Mouse (Mus musculus) cerebellum, adult 18-20 months (tissue): Measurements from ENCODE around the gene Pde5a.

Experiments used
- DNase-seq, 2 experiments: peaks; one replicate each; pipeline ENCODE4 v3.0.0; 2021

Pde5a gene

DNA sequence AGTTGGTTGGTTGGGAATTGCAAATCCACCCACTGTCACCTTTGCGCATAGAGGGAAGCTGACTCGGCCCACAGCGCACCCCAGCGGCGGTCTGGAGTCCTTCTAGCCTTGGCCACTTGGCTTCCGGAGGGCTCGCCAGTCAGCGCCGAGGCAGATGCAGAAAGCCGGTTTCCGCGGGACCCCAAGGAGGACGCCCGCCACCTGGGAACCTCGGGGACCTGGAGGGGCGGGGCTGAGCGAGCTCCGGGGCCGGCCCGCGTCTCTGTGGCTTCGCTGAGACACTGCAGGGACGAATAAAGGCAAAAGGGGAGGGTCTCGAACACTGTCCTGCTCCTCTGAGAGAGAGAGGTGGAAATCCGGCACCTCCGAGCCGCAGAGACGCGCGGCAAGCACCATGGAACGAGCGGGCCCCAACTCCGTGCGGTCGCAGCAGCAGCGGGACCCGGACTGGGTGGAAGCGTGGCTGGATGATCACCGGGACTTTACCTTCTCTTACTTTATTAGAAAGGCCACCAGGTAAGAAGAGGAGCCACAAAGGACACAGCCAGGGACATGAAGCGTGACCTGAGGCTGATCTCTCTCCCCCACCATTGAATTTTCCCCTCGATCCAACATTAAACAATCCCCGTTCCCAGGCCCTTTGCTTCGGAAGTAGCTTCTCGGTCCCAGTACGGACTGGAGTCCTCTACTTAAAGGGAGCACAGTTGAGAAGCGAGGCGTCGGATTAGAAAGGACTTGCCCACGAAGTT, at the start of gene Pde5a:
Gene Pde5a, plus strand, starts transcription at position 96 of the 749 bp plus-strand sequence.
- DNase-seq: peak; percentile 23 to 35

DNA sequence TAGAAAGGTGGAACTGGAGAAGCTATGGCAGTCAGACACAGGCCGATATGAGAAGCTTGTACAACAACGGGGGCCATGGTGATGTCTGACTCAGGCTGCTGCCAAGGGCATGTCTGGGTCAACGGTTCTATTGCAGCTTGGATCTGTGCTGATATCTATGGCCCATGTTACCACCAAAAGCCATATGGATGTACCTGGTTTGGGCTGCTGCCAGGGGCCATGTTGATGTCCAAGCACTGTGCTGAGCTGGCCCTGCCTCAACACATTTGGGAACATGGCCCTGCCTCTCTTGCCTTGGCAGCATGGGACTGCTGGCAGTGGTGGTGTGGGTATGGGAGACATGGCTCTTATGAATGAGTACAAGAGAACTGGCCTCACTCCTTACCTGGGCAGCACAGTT, 47.9 kb upstream of the Pde5a start:
- peak in 1 of 2 experiments; percentile 2 for DNase-seq

DNA sequence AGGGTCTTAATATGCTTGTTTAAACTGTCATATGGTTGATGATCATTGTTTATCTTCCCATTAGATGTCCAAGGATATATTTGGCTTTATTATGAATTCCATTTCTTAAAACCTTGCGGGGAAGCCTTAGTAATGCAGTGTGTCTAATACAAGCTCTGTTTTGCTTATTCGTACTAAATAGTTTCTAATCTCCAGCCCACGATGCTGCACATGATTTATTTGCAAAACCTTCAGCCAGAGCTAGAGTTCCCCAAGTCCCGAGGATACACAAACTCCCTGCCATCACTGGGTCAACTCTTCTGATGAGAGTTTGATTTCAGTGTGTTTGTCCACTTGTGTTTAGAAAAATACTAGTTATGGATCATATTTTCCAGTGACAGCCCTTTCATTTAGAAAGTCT, 46.4 kb upstream of the Pde5a start:
- DNase-seq: no peak

DNA sequence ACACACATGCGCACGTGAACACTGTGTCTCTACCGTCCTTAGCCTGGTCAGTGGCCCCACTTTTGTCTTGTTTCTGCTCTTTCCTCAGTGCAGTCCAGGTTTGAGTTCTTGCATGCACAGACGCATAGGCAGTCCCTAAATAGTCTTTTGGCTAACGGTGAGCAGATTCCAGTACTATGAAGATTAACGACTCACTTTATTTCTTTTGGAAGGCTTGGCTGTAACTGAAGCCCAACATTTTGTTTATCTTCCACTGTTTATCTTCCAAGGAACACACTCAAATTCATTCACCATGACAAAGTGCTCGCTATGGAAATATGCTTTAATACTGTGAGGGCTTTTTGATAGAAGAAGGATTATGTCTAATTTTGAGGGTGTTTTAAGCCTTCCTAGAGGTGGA, 43.9 kb upstream of the Pde5a start:
- DNase-seq: no peak

DNA sequence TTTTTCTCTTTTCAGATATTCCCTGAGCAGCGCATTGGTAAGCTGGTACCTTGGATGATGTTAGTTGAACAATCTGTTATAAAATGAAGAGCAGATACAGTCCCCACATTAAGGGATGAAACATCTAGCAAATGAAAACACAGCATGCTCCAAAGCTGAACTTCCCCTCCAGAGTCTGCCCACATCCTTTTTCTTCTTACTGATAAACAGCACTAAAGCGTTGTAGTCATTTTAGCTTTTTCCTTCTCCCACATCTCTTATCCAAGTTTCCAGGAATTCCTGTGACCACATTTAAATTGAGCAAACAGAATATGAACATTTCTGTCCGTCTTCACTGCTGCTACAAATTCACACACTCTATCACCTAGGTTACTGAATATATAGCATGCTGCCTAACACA, 35.7 kb upstream of the Pde5a start:
- DNase-seq: no peak

DNA sequence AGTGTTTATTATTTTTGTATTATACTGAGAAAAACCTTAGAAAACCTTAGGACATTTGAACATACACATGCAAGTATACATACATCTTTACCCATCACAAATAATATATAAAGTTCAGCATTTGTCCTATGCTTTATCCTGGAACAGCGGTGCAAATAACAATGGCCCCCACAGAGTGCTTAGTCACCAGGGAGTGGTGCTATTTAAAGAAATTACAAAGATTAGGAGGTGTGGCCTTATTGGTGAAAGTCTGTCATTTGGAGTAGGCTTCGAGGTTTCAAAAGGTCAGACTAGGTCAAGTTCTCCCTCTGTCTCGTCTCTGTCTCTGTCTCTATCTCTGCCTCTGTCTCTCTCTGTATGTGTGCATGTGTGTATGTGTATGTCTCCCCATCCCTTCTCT, 32.9 kb upstream of the Pde5a start:
- DNase-seq: no peak

DNA sequence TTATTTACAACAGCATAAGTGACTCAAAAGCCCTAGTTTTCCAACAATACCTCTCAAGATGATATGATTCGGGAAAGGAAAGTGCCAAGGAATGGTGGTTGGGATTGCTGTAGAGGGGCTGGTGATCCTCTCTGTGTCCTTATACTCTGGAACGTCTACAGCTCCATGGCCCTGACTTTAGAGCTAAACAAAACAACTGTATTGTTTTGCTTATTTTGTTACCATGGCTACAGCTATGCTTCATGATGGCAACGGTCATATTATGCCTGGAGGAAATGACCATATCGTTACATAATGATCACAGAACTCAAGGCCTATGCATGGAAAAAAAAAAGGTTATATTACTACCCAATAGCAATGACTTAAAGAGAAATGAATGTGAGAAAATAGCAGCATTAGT, 32.1 kb upstream of the Pde5a start:
- no peak for DNase-seq

DNA sequence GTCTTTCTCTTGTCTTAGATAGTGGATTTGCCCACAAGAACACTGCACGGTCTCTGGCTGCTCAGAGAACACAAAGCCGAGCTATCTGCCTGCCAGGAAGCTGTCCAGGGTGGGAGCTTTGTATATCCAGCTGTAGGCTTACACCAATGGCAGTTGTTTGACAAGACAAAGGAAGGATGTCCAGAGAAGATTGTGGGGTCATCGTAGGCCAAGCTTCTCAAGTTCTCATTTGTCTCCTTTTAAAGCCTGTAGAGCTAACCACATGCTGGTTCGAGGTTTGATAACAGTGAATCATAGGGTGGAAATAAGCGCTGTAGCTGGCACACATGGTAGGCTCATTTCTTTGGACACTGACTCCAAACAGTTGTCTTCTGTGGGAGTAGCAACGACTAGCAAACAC, 24.5 kb upstream of the Pde5a start:
- DNase-seq: no peak

DNA sequence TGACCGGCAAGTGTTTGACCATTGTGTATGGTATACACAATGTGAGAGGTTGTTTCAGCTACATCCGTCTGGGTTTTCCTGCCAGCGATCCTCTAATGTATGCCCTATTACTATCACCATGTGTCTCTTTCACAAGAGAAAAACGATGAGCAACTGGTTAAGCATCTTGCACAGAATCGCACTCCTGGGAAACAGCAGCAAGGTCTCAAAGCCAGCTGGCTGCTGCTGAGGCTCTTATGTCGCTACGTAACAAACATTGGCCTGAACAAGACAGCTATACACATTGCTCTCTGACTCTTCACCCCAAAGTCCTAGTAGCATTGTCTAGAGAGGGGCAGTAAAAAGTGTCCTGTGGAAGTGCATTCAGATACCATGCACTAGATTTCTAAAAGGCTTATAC, 23.5 kb upstream of the Pde5a start:
- DNase-seq: no peak

DNA sequence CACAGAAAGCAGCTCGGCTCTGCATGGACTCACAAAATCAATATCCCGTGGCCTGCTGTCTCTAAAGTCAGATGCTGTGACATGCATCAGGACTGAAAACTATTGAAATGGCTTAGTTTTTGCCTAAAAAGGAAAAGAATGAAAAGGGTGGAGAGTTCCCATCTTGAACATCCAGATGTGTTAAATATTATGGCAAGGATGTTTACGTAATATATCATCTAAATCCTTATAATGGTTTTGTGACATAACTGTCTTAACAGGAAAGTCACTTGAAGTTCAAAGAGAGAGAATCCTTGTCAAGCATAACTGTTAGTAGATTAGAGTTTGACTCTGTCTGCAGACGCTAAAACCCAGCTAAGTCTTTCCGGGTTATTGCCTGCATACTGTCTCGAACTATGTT, 20.3 kb upstream of the Pde5a start:
- no peak for DNase-seq

DNA sequence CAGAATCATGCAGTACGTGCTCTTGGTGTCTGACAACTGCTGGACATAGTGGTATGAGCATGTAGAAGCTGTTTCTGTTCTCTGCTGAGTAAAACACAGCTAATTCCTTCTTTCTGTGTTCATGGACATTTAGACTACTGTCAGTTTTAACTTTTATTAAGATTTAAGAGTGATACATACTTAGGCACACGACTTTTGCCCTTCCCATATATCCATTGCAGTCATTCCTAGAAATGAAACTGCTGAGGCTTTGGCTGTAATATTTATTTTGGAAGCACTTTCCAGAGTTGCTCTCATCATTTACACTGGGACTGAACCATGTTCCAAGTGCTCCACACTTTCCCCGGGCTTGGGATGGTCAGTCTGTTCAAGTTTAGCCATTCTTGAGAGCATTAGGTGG, 18.6 kb upstream of the Pde5a start:
- no peak for DNase-seq

DNA sequence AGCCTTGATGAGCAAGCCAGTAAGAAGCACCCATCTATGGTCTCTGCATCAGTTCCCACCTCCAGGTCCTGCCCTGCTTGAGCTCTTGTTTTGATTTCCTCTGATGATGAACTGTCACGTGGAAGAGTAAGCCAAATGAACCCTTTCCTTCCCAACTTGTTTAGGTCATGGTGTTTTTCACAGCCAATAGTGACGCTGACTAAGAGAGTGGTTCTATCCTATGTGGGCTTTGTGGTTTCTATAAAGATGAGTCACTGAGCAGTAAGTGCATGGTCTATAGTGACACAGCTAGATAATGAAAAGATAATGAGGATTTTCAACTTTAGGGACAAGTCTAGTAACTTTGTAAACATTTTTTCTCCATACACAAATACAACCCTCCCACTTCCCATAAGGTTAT, 10.1 kb upstream of the Pde5a start:
- no peak for DNase-seq

DNA sequence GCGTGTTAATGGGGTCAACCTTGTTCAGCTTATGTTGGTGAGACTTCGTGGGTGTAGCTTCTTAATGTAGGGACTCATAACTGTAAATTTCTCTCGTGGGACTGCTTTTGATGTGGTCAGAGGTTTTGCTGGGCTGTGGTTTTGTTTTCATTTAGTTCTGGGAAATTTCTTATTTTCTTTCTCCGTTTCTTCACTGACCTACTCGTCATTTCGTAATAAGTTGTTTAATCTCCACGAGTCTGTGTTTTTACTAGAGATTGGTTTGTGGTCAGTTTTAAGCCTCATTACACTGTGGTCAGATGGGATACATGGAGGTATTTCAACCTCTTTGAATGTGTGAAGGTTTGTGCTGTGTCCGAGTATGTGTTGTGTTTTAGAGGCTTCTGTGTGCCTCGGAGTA, 7.2 kb upstream of the Pde5a start:
- no peak for DNase-seq

DNA sequence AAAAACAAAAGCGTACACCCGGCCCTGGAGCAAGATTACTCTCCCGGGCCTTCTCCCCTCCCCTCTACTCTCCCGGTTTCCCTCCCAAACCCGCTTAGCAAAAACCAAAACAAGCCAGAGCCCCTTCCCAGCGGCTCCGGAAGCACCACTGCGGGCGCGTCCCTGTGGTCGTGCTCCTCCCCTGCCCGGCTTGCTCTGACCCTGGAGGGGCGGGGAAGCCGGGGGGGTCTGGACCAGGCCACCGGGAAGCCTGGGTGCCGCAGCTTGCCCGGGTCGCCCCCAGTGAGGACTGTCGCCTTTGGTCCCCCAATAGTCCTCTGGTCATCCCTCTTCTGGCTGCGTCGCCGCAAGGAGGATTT, 833 bp downstream of the Pde5a start:
- no peak for DNase-seq

DNA sequence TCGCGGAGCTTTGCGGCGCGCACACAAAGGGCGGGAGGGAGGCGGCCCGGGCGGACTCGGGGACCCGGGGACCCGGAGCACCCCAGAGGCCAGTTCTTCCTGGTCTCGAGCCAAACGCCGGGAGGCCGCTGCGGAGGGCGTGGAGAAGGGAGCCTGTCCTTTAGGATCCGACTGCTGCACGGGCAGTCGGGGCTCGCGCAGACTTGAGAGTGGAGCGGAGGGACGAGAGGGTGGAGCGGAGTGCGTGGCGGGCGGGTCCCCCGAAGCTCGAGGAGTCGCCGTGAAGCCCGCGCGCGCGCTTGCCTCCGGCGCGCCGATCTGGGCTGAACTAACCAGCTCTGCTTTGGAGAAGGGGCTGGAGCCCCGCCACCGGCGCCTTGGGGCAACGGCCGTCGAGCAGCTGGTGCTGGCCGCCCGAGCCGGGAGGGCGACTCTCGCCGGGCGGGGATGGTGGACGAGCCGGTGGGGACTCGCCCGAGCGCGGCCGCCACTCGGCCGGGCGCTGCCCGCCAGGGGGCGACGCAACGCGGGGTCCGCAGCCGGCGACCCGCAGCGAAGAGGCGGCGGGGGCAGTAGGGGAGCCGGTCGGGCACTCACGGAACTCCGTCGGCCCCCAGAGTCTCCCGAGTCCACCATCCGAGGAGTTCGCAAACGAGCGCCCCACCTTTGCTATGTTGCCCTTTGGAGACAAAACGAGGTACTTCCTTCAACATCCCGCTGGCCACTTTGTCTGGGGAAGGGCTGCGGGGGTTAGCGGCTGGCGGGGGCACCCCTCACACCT, 1.4 kb downstream of the Pde5a start:
- peak; percentile 9 to 38 for DNase-seq

DNA sequence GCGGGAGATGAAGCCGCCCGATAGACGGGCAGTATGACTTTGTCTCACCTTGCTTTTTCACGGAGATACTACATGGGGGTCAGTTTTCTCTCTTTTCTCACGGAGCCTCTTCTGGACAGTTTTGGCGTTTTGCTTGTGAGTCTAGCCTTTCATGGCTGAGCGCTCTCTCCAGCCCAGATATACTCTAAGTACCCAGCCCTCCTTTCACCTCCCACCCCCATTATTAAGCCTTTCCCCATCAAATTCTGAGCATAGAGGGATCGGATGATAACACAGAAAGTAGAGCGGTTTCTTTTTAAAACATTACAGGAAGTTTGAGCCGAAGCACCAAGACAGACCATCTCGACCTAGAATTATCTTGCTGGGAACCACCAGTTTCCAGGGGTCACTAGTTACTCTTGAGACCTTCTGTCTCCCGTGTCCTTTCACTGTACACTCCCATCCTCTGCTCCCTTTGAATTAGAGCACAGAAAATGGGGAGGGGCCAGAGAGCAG, 2.0 kb downstream of the Pde5a start:
- DNase-seq: no peak

DNA sequence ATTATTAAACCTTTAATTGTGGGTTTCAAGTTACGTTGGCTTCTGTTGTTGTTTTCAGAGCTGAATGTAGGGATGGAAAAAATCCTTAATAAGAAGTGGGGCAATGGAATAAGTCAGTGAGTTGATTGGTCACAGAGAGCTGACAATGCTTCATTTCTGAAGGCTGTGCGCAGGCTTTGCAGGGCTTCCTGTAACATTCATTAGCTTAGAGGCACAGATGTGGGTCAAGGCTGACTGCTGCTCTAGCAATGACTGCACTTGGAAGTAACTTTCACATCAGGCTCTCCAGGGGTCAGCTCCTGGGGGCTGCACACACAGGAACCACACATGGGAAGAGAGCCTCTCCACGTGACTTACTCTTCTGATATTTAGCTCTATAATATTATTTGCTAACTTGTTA, 5.1 kb downstream of the Pde5a start:
- no peak for DNase-seq

DNA sequence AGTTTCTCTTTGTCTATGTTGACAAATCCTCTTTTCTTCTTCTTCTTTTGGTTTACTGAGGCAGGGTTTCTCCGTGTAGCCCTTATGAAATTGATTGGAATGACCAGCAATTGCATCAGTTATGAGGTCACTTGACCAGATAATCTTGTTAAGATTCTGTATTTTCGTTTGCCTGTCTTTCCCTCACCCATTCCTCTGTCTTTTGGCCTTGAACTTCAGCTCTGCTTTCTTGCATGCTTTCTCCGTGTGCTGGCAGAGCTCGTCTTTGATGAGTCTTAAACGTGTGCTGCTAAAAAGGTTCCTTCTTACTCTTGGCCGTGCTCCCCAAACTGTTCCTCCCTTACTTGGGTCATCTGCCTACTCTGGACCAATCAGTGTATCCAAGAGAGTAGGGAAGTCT, 5.6 kb downstream of the Pde5a start:
- DNase-seq: no peak

DNA sequence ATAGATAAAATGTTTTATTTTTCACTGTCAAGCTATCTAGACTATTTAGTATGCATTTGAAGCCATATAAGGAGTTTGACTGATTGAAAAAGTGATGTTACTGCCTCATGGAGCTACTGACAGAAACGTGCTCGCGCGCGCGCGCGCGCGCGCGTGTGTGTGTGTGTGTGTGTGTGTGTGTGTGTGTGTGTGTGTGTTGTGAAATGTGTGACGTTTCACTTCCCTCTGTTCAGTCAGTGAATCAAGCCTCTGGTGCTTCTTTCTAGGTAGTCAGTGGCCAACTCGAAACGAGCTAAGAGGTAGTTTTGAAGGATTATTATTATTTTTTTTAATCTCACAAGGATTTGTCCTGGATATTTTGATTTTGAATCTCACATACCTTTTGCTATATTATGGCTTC, 10.7 kb downstream of the Pde5a start:
- DNase-seq: no peak

DNA sequence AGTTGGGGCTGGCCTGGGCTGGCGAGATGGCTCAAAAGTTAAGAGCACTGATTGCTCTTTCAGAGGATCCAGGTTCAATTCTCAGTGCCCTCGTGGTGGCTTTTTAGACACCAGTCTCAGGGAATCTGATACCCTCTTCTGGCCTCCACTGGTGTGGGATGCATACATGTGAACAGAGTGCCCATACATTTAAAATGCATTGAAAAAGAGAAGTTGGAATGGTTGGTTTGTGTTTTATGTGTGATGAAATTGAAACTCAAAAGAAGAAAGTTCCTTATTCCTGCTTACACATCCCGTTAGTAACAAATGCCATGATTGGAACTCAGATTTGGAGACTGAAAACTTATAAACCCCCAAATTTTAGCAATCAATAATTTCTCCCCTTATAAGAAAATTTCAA, 15.5 kb downstream of the Pde5a start:
- no peak for DNase-seq

DNA sequence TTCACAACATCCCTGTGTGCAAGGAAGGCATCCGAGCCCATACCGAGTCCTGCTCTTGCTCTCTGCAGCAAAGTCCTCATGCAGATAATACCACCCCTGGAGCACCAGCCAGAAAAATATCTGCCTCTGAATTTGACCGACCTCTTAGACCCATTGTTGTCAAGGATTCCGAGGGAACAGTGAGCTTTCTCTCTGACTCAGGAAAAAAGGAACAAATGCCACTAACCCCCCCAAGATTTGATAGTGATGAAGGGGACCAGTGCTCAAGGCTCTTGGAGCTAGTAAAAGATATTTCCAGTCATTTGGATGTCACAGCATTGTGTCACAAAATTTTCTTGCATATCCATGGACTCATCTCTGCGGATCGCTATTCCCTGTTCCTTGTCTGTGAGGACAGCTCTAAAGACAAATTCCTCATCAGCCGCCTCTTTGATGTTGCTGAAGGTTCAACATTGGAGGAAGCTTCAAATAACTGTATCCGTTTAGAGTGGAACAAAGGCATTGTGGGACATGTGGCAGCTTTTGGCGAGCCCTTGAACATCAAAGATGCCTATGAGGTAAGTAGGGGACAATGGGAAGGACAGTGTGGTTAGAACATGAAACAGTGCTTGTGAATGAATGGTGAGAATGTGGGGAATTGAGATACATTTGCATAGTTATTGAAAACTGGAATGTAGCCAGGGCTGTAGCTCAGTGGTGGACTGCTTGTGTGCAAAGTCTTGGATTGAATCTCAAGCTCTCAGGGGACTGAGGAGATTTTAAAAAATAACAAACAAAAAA, 19.4 kb downstream of the Pde5a start:
- no peak for DNase-seq

DNA sequence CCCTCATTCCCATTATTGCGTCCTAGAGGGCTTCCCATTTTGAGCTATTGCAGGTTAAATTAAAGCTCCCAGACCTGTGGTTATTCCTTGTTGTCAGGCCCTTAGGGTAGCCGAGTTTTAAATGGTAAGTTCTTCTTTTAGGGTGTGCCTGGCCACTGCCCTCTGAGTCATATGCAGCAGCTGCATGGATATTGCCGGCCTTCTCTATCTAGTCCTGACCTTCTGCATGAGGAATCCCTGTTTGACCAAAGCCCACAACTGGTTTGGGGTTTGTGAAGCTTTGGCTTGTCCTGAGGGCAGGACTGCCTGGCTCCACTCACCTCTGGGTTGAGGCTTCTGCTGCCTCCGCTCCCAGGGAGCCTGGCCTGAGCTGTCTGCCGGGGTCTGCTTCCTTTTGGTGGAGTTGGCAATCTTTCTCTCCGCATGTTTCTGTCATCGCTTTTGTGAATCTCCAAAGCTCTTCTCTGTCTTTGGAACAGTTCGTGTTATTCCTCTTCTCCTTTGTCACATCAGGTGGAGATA, 34.6 kb downstream of the Pde5a start:
- DNase-seq: no peak

DNA sequence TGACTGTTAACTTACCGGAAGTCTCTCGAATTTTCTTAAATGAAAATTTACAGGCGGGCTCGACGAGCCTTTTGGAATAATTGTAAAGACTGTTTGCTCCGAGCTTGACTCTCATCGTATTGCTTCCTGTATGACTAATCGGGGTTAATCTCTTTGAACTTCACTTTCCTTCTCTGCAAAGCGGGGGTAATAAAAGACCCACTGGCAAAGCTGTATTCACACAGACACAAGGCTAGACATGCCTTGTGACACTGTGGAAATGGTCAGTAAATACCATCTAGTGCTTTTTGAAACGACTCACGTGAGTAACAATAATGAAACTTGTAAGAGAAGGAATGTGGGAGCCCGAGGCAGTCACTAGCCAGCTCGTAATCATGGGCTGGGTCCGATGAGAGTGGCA, 35.0 kb downstream of the Pde5a start:
- no peak for DNase-seq

DNA sequence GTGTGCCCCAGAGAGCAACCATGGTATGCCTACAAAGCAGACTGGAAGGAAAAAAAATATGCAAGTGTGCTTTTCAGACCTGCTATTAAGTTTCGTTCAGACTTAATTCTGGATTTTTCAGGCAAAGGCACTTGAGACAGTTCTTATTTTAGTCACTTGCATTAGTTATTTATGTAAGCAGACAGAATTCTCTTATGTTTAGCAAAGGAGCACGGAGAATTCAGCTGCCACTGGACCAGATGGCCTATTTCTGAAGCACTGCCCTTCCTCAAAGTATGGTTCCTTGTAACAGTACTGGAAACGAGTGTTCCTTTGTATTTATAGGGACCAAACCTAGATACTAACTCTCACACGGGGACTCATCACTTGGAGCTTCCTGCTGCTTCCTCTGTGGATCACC, 38.2 kb downstream of the Pde5a start:
- no peak for DNase-seq
